Mouse (Mus musculus) spleen, adult 2 months (tissue): ENCODE data around the gene Prrt1.

Experiments used
- CTCF ChIP-seq: fragments of 200-500 bp; IDR thresholded peaks from 2 replicates; pipeline ENCODE4 v1.5.1; 2011; ENCODE audit warnings: mild to moderate bottlenecking, inconsistent platforms; ENCODE audit not compliant: insufficient read depth, insufficient read length, insufficient replicate concordance; ENCODE audit errors: extremely low read depth
- POLR2A ChIP-seq: fragments of 200-500 bp; IDR thresholded peaks from 2 replicates; pipeline ENCODE4 v1.6.1; 2011; ENCODE audit warnings: low read depth, low read length, inconsistent platforms

GRCm38 (mm10) chr17:34659897-34660214 lies 30.5 kb downstream of the Prrt1 start:
- TF ChIP-seq POLR2A (no peak), CTCF (no peak)
